Mouse (Mus musculus) 416B (cell line): ENCODE measurements around the gene Mcts2.
A peak's percentile ranks its signal among the peaks of the same experiment; 100 is the strongest.

Experiments used
- DNase-seq: peaks from one replicate; pipeline ENCODE4 v3.0.0; 2011; ENCODE audit warnings: low read depth

The Mcts2 gene

DNA sequence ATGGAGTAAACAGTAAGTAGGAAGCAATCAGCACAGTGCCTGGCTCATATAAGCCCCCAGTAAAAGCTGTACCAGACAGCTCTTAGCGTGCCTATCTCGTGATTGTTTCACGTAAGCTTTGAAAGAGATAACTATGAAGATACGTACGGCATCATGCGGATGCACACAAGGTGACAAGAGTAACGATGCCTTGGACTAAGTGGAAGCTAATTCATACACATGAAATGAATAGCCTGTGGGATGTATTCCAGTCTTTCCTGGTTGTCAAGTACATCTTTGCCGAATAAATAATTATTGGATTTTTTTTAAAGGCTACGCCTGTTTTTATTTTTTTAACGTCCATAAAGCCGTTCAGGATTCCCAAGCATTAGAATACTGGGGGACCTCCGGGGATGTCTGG, 436 bp upstream of the Mcts2 start:
- DNase-seq, result no peak

GRCm38 (mm10) chr2:152691564-152692217, 4.9 kb downstream of the Mcts2 start:
- DNase-seq, result peak; percentile 90

GRCm38 (mm10) chr2:152693233-152693632, 6.4 kb downstream of the Mcts2 start:
- DNase-seq, result peak; percentile 67

GRCm38 (mm10) chr2:152693735-152694134, 6.9 kb downstream of the Mcts2 start:
- no peak for DNase-seq

DNA sequence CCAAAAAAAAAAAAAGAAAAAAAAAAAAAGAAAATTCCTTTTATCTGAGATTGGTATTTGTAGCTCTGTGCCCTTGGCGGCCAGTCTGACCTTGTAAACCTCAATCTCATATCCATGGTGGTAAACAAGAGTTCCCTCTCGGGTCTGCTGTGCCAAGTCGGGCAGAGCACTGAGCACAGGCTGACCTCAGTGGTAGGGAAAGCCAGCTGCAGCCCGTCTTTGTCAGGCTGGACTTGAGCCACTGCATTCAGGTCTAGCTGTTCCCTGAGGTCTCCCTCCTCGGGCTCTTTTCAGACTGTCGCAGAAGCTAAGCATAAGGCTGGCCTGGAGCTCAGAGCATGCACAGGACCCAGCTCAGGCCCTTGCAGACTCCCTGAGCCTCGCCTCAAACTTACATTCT, 7.9 kb downstream of the Mcts2 start:
- DNase-seq, result no peak

DNA sequence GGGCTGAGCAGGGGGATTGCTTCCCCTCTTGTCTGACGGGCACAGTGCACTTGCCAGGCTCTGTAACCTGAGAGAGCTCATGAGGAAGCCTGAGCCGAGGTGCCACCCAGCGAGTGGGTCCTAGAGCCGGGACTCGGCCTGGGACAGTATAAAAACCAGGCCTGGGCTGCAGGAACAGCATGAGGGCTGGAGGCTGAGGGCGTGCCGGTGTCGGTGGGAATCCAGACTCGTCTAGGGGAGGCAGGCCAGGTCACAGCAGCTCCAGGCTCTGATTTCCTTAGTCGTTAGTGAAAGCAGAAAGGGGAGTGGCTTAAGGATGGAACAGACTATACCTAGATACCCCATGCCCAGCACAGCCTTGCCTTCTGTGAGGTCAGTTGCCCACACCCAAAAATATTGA, 9.2 kb downstream of the Mcts2 start:
- no peak for DNase-seq

GRCm38 (mm10) chr2:152696476-152697164, 9.8 kb downstream of the Mcts2 start:
- DNase-seq, result peak; percentile 87

- DNase-seq, result no peak
Measured at GRCm38 (mm10) chr2:152700138-152700537, 13.3 kb downstream of the Mcts2 start.

DNA sequence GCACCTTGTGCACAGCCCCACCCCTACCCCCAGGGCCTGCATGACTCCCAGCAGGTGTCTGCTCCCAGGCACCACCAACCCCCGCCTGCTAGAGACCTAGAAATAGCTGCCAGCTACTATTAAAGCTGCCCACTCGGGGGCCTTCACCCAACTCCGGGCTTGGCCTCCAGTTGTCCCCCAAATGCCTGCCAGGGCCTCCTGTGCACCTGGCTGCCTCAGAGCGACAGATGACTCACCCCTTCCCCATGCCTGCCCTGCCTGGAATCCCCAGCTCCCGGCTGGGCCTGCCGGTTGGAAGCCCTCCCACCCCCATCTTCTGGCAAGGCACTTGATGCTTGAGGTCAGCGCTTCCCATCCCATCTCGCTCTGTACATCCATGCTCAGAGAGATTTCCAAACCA, 13.9 kb downstream of the Mcts2 start:
- no peak for DNase-seq

DNA sequence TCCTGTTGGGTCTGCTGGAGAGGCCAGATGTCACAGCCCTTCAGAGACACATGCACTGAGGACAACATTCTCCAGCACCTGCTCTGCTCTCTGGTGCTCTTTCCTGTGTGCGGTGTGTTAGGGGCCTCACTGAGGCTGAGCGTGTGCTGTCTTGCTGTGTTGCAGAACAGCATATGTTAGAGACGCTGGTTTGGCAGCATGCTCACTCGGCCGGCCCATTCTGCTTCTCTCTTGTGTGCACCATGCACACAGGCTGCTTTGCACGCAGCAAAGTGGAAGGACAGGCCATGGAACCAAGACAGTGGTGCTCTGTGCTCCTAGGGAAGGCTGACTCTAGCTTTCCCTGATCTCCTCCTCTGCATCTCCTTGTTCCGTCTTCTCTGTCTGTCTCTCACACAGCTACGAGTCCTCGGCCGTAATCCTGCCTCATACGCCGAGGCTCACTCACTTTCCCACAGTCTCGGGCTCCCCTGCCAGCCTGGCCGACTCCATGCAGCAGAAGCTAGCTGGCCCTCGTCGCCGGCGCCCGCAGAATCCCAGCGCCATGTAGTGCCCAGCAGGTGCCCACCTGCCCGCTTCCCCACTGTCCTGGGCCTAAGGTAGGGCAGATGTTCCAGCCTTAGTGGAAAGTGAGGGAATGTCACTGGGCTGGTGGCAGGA, 16.9 kb downstream of the Mcts2 start:
- DNase-seq, result no peak

DNA sequence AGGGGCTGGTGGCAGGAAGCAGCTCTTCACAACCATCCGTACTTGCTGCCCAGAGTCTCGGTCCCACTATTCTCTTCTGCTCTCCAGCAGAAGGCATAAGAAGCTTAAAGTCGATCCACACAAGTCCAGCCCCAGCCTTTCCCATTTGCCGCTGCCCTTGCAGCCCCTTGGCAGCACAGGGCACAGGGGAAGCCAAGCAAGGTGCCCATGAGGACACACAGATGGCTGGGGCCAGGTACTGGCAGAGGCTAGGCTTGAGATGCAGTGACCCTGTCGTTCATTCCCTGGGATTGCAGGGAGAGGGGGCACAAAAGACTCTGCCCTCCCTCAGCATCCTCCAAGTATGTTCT, 17.4 kb downstream of the Mcts2 start:
- no peak for DNase-seq

- no peak for DNase-seq
Measured at GRCm38 (mm10) chr2:152704811-152705370, 18.1 kb downstream of the Mcts2 start.

DNA sequence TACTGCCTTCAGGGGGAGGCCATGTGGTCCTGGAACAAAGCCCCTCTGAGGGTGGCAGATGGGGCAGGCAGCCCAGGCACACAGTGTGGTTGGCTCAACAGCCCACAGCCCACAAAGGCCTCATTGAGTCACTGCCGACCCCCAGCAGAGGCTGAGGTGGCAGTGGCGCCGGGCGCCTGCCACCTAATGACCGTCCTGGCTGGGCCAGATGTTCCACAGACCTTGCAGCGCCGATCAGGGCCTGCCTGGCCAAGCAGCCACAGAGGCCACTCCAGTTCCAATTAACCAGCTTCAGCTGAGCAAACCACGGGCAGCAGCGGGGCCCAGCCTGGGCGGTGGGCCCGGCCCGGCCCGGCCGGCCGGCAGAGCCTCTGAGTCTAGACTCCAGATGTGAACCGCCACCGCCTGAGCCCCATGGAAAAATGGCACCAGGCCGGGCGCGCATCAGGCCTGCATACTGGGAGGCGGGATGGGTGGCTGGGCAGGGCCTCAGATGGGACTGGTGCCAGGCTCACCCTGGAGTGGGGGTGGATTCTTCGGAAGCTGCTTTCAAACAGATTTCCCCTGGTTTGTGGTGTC, 19.2 kb downstream of the Mcts2 start:
- no peak for DNase-seq

- no peak for DNase-seq
Measured at GRCm38 (mm10) chr2:152707186-152707585, 20.4 kb downstream of the Mcts2 start.

- DNase-seq, result no peak
Measured at GRCm38 (mm10) chr2:152707627-152708026, 20.8 kb downstream of the Mcts2 start.

DNA sequence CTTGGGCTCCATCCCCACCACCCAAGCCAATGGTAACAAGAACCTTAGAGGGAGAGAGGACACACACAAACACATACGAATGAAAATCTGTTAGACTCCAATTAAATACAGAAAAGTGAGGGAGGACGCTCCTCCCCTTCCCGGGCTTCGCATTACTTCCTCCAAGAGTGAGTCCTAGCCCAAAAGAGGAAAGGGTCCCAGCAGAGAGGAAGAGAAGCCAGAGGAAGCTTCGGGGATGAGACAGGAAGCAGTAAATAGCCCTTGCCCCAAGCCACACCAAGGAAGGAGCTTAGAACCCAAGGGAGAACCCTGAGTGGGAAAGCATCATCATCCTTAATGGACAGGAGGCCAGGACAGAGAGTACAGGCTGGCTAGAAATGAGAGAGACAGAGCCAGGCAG, 22.2 kb downstream of the Mcts2 start:
- no peak for DNase-seq

- DNase-seq, result no peak
Measured at GRCm38 (mm10) chr2:152716241-152716772, 29.5 kb downstream of the Mcts2 start.

- DNase-seq, result no peak
Measured at GRCm38 (mm10) chr2:152717652-152718051, 30.8 kb downstream of the Mcts2 start.

- DNase-seq, result no peak
Measured at GRCm38 (mm10) chr2:152718076-152718475, 31.2 kb downstream of the Mcts2 start.

GRCm38 (mm10) chr2:152723651-152724331, 37.0 kb downstream of the Mcts2 start:
- no peak for DNase-seq

DNA sequence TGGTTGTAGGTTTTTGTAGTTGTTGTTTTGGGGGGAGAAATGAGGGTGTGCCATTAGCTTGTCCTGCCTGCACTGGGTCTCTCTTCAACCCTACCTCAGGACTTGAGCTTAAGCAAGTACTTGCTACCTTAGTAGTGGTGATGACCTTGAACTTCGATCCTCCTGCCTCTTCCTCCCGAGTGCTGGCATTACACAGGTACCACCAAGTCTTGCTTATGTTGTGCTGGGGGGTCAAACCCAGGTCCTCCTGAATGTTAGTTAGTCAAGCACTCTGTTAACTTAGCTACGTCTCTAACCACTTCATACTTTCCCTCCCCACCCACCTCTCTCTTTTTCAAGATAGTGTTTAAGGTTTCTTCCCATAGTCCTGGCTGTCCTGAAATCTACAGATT, 37.5 kb downstream of the Mcts2 start:
- DNase-seq, result no peak

DNA sequence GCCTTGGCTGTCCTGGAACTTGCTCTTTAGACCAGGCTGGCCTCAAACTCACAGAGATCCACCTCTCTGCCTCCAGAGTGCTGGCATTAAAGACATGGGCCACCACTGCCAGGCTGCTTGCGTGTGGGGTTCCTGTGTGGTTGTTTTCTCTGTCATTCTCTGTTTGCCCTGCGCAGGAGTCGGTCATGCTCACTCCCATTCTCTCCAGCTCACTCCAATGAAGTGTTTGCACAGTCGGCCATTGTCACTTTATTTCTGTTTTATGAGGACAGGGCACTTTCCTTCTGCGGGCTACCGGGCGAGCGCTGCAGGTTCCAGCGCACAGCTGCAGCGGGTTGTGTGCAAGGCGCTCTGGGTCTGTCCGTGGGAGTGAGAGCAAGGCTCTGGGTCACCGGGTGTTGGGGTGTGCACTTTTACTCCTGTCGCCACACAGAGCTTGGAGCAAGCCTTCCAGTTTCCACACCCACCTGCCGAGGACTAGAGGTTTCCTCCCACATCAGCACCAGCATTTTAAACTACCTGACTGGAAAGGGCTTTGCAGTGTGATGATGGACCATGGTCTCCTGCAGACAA, 38.4 kb downstream of the Mcts2 start:
- DNase-seq, result no peak
